Mouse (Mus musculus): ENCODE measurements around the gene Gatc.

DNA sequence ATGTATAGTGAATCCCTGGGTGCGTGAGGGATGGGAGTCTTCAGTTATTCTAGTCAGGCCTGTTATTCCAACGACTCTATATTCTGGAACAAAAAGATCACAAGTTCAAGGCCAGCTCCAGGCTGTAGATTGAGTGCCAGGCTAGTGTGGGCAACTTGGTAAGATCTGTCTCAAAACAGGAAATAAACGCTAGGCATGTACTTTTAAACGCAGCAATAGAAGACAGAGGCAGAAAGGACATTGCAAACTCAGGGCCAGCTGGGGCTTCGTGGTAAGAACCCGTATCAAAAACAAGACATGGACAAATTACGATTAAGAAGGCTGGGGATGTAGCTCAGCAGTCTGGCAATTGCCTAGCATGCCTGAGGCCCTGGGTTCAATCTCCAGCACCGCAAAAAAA lies 18.5 kb upstream of the Gatc start:
- TF ChIP-seq CTCF (IDR thresholded peaks at IDR 0.05; ENCODE audit: borderline replicate concordance, insufficient read depth, low read depth, low read length) (no peak), POLR2A (IDR thresholded peaks at IDR 0.05; ENCODE audit: borderline replicate concordance, insufficient read depth, low read length) (no peak)
